Mouse (Mus musculus) limb, embryonic 14.5 days (tissue): ENCODE data around the gene Dclk2. TPM values are rescaled to one million over a fixed set of nuclear protein-coding genes. Genes with fewer than 3 reads are reported as not detected.

Source experiments
- ATAC-seq: fragments of 200-750 bp; cut with Nextera tagmentation; 2 replicates; pipeline ENCODE4 v1.8.0; 2017; ENCODE audit warnings: low read depth, moderate number of reproducible peaks, moderate TSS enrichment; ENCODE audit not compliant: low FRiP score
- DNase-seq: peaks from one replicate; pipeline ENCODE4 v3.0.0-alpha.2; 2015; ENCODE audit warnings: low spot score
- H3K27ac ChIP-seq: fragments of 300-500 bp; sonication (generic); replicated peaks from 2 replicates; pipeline ENCODE4 v1.5.1; 2014; ENCODE audit warnings: low read depth, mild to moderate bottlenecking, low read length, moderate library complexity, mixed read lengths
- H3K27me3 ChIP-seq: fragments of 300-500 bp; sonication (generic); 2 replicates; pipeline ENCODE4 v1.6.1; 2014; ENCODE audit warnings: low read length, mixed read lengths; ENCODE audit not compliant: control insufficient read depth, insufficient read depth
- H3K36me3 ChIP-seq: fragments of 300-500 bp; sonication (generic); 2 replicates; pipeline ENCODE4 v1.6.1; 2014; ENCODE audit warnings: mild to moderate bottlenecking, low read length, moderate library complexity, mixed read lengths; ENCODE audit not compliant: control insufficient read depth, insufficient read depth
- H3K4me1 ChIP-seq: fragments of 300-500 bp; sonication (generic); 2 replicates; pipeline ENCODE4 v1.6.1; 2014; ENCODE audit warnings: antibody characterized with exemption, low read length, mixed read lengths; ENCODE audit not compliant: control insufficient read depth, insufficient read depth
- H3K4me2 ChIP-seq: fragments of 300-500 bp; sonication (generic); replicated peaks from 2 replicates; pipeline ENCODE4 v1.6.1; 2014; ENCODE audit warnings: low read depth, mild to moderate bottlenecking, low read length, moderate library complexity; ENCODE audit not compliant: severe bottlenecking
- H3K4me3 ChIP-seq: fragments of 300-500 bp; sonication (generic); replicated peaks from 2 replicates; pipeline ENCODE4 v1.5.1; 2014; ENCODE audit warnings: low read length
- H3K9ac ChIP-seq: fragments of 300-500 bp; sonication (generic); 2 replicates; pipeline ENCODE4 v1.6.1; 2014; ENCODE audit warnings: mild to moderate bottlenecking, low read depth, low read length, moderate library complexity; ENCODE audit not compliant: severe bottlenecking
- H3K9me3 ChIP-seq: fragments of 300-500 bp; sonication (generic); 2 replicates; pipeline ENCODE4 v1.6.1; 2016; ENCODE audit warnings: low read length; ENCODE audit not compliant: control insufficient read depth
- POLR2A ChIP-seq: fragments of 200-500 bp; IDR thresholded peaks from 2 replicates; pipeline ENCODE4 v1.8.0; 2012; ENCODE audit warnings: inconsistent platforms, mild to moderate bottlenecking, moderate library complexity, borderline replicate concordance; ENCODE audit not compliant: insufficient read depth, insufficient read length; ENCODE audit errors: extremely low read depth
- WGBS: fragments of 180-500 bp; shearing (Covaris S2); extraction: QIAGEN DNeasy Blood & Tissue Kit; methylation state at CpG from one replicate; pipeline ENCODE4 v1.1.7; 2014; 5-methylcytosine and 5-hydroxymethylcytosine counted together
- polyA plus RNA-seq, 2 experiments: library from polyadenylated mRNA; depleted of rRNA in 1 of 2; stranded (reverse) in 1 of 2; unstranded in 1 of 2; fragments of >200 nt; fragmentation: Nextera tagmentation in 1 of 2; extraction: Ambion mirVana in 1 of 2; gene quantifications; 2 replicates each; pipeline versions ENCODE4 v1.2.1 to v1.2.3; 2012 to 2014

The Dclk2 gene
- polyA plus RNA-seq, 2 experiments = 5.4 to 16.7 TPM

DNA sequence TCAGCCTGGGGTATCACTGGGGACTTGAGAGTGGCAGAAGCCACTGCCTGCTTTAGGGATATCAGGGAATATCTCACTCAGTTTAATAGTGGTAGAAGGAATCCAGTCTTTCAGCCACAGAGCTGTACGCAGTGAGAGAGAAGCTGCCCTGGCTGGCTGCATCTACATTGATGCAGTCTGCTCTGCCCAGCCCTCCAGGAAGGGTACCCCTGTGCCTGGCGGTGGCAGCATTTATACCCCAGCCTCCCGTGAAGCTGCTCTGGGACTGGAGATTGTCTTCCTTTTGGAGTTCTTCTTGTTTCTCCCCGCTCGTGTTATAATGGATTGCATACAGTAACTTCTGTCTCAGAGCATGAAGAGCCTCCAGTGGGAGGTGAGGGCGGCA, 145.2 kb downstream of the Dclk2 start:
- WGBS = 79% methylated on average over 6 of the region's 6 CpGs
- H3K9ac ChIP-seq = no peak overlapping the region
- H3K9me3 ChIP-seq = no peaks in the 10 kb centered on the region
- H3K27ac ChIP-seq = no peak overlapping the region
- no peak overlapping the region for H3K4me3 ChIP-seq
- no peak for TF ChIP-seq POLR2A
- 0 out of 2 replicates have a peak, but pooled peaks cover 3% of the 10 kb centered on the region for H3K4me1 ChIP-seq
- H3K27me3 ChIP-seq = no peaks in the 10 kb centered on the region
- H3K36me3 ChIP-seq = 0 out of 2 replicates have a peak, but pooled peaks cover 6% of the 10 kb centered on the region
- ATAC-seq (no peak), DNase-seq (no peak)
- H3K4me2 ChIP-seq = no peak overlapping the region

DNA sequence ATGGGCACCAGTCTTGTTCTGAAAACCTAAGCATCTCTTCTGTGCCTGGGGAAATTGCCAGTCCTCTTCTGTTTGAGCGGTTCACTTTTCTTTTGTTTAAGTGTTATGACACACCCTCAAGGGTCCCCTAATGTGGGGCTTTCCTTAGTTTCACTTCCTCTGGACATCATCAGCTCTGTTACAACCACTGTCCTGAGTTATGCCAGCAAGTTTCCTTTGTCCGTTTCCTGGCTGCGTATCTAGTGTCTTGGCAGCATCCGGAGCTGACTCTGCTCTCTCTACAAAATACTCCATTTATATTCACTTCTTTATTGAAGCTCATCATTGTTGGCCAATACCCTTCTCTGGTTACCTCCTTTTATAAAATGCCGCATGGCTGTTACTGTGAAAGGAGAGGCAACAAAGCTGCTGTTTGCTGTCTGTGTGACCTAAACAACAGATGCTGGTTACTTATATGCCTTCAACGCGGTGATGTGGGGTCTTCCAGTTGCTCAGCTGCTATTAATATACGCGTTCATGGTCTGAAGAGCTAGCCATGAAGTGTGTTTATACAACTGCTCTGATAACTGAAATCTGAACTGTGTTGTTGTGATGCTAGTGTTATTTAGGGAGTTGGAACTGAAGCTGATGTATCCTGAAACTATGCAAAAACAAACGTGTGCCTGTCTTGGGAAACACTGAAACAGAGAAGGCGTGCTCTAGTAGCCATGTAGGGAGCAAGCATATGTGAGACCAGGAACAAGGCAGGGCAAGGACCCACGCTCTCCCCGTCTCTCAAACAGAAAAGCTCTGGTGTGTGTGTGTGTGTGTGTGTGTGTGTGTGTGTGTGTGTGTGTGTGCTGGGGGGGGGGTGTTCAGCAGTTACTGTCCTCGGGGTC, 145.8 kb downstream of the Dclk2 start:
- Histone ChIP-seq H3K4me1 (0 out of 2 replicates have a peak, but pooled peaks cover 3% of the 10 kb centered on the region), H3K4me2 (no peak overlapping the region), H3K9me3 (no peaks in the 10 kb centered on the region), H3K9ac (no peak overlapping the region), H3K27ac (no peak overlapping the region; the same call in 1 of the 2 replicates), H3K27me3 (no peaks in the 10 kb centered on the region), H3K4me3 (no peak overlapping the region), H3K36me3 (no peaks in the 10 kb centered on the region)
- 63% methylated on average over 14 of the region's 14 CpGs for WGBS
- ATAC-seq = peak; percentile 41; the same call in 1 of the 2 replicates
- no peak for DNase-seq
- TF ChIP-seq POLR2A = no peak

DNA sequence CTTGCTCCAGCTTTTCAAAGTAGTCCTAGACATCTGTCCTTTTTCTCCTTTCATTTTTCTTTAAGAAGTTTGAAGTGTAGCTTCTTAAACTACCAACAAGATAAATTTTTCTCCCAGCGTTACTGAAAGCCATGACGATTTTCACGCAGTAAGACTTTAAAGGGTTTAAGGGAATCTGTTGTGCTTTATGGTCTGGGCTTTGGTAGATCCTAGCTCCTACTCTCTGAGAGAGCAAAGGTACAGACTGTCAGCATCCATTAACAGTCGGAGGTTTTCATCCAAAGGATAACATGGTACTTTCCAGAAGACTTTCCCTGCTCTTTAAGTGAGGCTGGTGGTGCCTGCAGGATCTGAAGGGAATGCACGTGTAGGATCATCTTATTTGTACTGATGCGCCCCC, 151.7 kb downstream of the Dclk2 start:
- peaks cover 10% of the 10 kb centered on the region for H3K4me1 ChIP-seq
- H3K4me3 ChIP-seq = no peak overlapping the region
- no peak overlapping the region for H3K27ac ChIP-seq
- no peaks in the 10 kb centered on the region for H3K36me3 ChIP-seq
- H3K9ac ChIP-seq = 0 out of 2 replicates have a peak overlapping the region, but pooled peaks have one; percentile 18
- DNase-seq = no peak
- ATAC-seq = no peak
- H3K27me3 ChIP-seq = no peaks in the 10 kb centered on the region
- no peak for TF ChIP-seq POLR2A
- WGBS = 42% methylated on average over 6 of the region's 6 CpGs
- no peaks in the 10 kb centered on the region for H3K9me3 ChIP-seq
- H3K4me2 ChIP-seq = peak overlapping the region; percentile 27; the same call in 1 of the 2 replicates

DNA sequence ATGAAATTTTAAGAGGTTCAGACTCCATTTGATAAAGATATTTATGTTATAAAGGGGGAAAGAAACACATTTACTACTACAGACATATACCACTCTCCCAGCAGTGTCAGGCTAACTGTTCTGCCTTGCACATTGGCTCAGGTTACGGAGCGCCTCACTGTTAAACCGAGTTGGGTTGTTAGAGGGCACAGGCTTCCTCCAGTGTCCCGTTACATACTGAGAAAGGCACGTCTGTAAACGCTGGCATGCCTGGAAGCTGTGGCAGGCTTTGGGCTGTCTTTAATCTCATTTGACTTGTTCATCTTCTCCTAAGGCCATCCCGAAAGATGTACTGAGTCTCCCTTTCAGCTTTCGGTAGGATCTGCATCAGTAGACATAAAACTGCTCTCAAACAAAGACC, 152.1 kb downstream of the Dclk2 start:
- Histone ChIP-seq H3K9ac (0 out of 2 replicates have a peak overlapping the region, but pooled peaks have one; percentile 18), H3K9me3 (no peaks in the 10 kb centered on the region), H3K27ac (no peak overlapping the region), H3K4me2 (peak overlapping the region; percentile 27; the same call in 1 of the 2 replicates), H3K4me3 (no peak overlapping the region), H3K27me3 (no peaks in the 10 kb centered on the region), H3K4me1 (peaks cover 10% of the 10 kb centered on the region), H3K36me3 (no peaks in the 10 kb centered on the region)
- ATAC-seq (peak; percentile 79; the same call in 1 of the 2 replicates), DNase-seq (peak; percentile 49)
- 6% methylated on average over 8 of the region's 8 CpGs for WGBS
- no peak for TF ChIP-seq POLR2A

DNA sequence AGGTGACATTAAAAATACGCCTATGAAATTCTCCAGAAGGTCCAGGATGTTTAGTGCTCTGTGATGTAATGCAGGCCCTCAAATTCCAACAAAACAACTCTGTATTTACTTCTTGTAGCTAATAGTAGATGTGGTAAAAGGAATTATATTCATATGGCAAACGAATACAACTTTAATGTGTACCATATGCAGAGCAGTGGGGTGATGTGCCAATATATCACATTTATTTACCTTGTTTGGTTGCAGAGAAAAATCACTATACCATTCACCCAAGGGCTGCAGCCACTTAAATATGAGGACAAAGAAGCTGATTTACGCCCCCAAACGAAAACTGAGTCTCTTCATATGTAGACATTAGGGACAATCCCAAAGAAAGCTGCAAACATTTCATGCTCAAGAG, 158.2 kb downstream of the Dclk2 start:
- ATAC-seq = no peak

More for the DNA sequence above, 158.2 kb downstream of the Dclk2 start:
- Histone ChIP-seq H3K4me3 (no peak overlapping the region), H3K9ac (no peak overlapping the region), H3K4me1 (peaks cover 3% of the 10 kb centered on the region; the same call in 1 of the 2 replicates), H3K9me3 (no peaks in the 10 kb centered on the region), H3K4me2 (no peak overlapping the region), H3K27ac (0 out of 2 replicates have a peak overlapping the region, but pooled peaks have one; percentile 2), H3K27me3 (no peaks in the 10 kb centered on the region), H3K36me3 (no peaks in the 10 kb centered on the region)
- TF ChIP-seq POLR2A = no peak
- WGBS = 52% methylated on average over 4 of the region's 4 CpGs
- no peak for DNase-seq
